Mouse (Mus musculus) lung, adult 2 months (tissue): ENCODE data around the gene Kmt2a.

Experiments used
- CTCF ChIP-seq: fragments of 200-500 bp; IDR thresholded peaks from 2 replicates; pipeline ENCODE4 v1.5.1; 2011; ENCODE audit warnings: mild to moderate bottlenecking, low read length, control low read depth; ENCODE audit not compliant: insufficient read depth
- POLR2A ChIP-seq: fragments of 200-500 bp; IDR thresholded peaks from 2 replicates; pipeline ENCODE4 v1.6.1; 2011; ENCODE audit warnings: low read depth, mild to moderate bottlenecking, control low read depth, low read length, borderline replicate concordance; ENCODE audit errors: extremely low read depth

DNA sequence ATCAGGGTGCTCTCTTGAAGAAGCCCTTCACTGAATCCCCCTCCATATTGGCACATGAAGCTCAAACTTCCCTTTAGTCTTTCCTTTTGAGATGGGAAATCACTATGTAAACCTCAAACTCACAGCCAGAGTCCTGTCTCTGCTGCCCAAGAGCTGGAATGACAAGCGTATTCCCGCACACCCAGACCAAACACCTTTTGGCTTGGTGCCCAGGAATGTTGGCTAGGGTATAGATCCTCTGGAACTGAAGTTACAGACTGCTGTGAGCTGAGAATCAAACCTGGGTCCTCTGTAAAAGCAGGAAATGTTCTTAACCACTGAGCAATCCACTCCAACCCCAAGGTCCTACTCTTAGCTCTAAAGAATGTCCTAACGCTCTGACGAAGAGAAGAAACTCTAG lies 48.7 kb downstream of the Kmt2a start:
- no peak for TF ChIP-seq CTCF
- TF ChIP-seq POLR2A = no peak
